Mouse (Mus musculus): ENCODE measurements around the gene Btbd35f1.
"Not testable (repeated sequence)": the region's sequence is repeated elsewhere in the genome, so short reads cannot be mapped to it uniquely, and the experiment has no call there.

DNA sequence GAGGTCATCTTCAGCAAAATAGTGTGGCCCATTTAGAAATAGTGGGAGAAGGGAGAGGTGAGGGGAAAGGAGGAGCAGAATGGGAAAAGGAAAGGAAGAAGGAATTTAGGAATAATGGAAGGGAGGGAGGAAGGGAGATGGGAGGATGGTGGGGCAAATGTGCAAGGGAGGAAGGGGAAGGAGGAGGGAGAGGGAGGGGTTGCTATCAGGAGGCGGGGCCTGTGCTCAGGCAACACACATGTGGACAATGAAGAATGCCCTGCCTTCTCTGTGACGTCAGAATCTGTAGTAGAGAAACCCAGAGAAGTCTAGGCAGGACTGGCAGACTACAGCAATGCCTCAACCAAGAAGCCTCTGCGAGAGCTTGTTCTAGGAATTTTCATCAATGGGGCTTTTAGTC is at the start of gene Btbd35f1:
- not testable (repeated sequence) for TF ChIP-seq CTCF (IDR thresholded peaks at IDR 0.05; ENCODE audit: borderline replicate concordance, extremely low read depth, insufficient read depth, insufficient read length); POLR2A (IDR thresholded peaks at IDR 0.05; ENCODE audit: borderline replicate concordance, extremely low read depth, insufficient read depth, insufficient read length, poor library complexity, severe bottlenecking)
